Mouse (Mus musculus): ENCODE results near the gene Adcy1. TPM values are rescaled to one million over a fixed set of nuclear protein-coding genes. Genes with fewer than 3 reads are reported as not detected.

Gene Adcy1
- polyA plus RNA-seq, 1 experiment from 2014 or later = 2.5 TPM

DNA sequence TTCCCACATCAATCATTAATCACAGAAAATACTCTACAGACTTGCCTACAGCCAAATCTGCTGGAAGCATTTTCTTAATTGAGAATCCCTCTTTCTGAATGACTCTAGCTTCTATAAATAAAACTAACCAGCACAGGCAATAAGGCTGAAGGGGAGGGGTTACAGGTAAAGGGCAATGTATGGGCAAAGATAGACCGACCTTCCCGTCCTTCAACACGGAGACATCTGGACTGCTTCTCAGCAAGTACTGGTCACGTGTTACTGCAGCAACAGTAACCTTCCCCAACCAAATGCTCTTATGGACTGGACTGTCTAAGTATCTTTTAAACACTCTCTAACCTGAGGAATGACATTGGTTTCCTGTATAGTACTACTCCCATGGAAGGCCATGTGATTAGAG lies 9.6 kb upstream of the Adcy1 start:
- Histone ChIP-seq H3K9ac (ENCODE audit: low read depth, low read length) (no peak overlapping the region), H3K4me1 (ENCODE audit: control insufficient read depth, insufficient read depth, low read length) (peaks cover 12% of the 10 kb centered on the region), H3K27me3 (replicated peaks; ENCODE audit: control insufficient read depth, insufficient read depth, low read length) (peaks cover 36% of the 10 kb centered on the region), H3K27ac (replicated peaks; ENCODE audit: low read depth, low read length) (no peak overlapping the region), H3K9me3 (ENCODE audit: control insufficient read depth, low read length) (no peaks in the 10 kb centered on the region), H3K36me3 (ENCODE audit: control insufficient read depth, insufficient read depth, low read length) (no peaks in the 10 kb centered on the region), H3K4me3 (ENCODE audit: low read depth, low read length) (no peak overlapping the region), H3K4me2 (ENCODE audit: low read depth, low read length) (no peak overlapping the region)
- 93% methylated on average over 4 of the region's 4 CpGs for WGBS
- no peak for DNase-seq (ENCODE audit: low spot score)
- no peak for ATAC-seq (ENCODE audit: low read depth)

DNA sequence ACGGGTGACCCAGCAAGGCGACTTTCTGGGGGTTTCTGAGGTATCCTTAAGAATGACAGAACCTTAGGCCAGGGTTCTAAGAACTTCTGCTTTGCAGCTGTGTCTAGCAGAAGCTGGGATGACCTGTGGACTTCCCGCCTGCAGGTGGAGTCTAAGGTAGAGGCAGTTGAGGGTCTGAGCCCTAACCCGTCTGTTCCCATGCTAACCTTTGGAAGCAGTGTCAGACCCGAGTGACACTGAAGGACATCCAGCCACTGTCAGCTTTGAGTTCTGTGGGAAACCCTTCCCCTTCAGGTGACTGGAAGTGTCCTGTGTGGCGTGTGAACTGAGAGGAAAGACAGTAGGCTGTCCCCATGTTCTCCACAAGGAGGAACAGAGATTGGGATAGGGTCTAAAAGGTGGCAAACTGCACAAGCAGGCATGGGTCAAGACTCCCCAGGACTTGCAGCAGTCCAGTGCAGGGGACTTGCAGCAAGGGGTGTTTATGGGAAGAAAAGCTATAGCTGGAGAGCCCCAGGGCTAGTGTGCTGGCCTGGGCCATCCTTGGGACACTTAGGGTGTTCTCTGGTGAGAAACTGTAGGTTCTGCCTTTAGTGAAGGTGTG lies 8.5 kb upstream of the Adcy1 start:
- Histone ChIP-seq H3K27ac (replicated peaks; ENCODE audit: low read depth, low read length) (no peak overlapping the region), H3K9me3 (ENCODE audit: control insufficient read depth, low read length) (no peaks in the 10 kb centered on the region), H3K4me2 (ENCODE audit: low read depth, low read length) (no peak overlapping the region), H3K27me3 (replicated peaks; ENCODE audit: control insufficient read depth, insufficient read depth, low read length) (peaks cover 46% of the 10 kb centered on the region), H3K36me3 (ENCODE audit: control insufficient read depth, insufficient read depth, low read length) (no peaks in the 10 kb centered on the region), H3K4me3 (ENCODE audit: low read depth, low read length) (no peak overlapping the region), H3K4me1 (ENCODE audit: control insufficient read depth, insufficient read depth, low read length) (peaks cover 12% of the 10 kb centered on the region), H3K9ac (ENCODE audit: low read depth, low read length) (no peak overlapping the region)
- DNase-seq (ENCODE audit: low spot score) (no peak), ATAC-seq (ENCODE audit: low read depth) (no peak)
- 80% methylated on average over 6 of the region's 6 CpGs for WGBS

DNA sequence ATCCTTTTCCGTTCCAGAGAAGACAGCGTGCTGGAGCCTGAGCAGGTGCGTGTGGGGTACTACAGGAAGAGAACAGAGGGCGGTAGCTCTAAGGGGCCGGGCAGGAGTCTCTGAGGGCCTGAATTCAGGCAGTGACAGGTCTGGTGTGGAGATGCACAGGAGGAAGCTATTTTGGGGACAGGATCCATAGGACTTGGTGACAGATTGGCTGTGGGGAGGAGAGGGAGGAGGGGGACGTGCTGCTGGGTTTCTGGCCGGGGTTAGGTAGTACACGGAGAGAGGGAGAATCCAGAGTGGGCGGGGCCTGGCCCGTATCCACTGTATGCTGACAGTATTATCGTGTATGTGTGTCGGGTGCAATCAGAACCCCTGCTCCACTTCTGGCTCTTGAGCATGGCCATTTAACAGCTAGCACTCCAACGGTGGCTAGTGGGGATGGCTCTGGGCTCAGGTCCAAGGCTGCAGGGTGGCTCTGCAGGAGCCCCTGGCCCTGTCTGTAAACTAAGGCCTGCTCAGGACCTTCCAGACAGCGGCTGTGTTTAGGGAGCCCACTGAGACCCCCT lies 7.8 kb upstream of the Adcy1 start:
- DNase-seq (ENCODE audit: low spot score) (peak; percentile 52), ATAC-seq (ENCODE audit: low read depth) (peak; percentile 75)
- H3K4me1 ChIP-seq (ENCODE audit: control insufficient read depth, insufficient read depth, low read length) = peaks cover 12% of the 10 kb centered on the region
- no peak overlapping the region for H3K4me3 ChIP-seq (ENCODE audit: low read depth, low read length)
- H3K9ac ChIP-seq (ENCODE audit: low read depth, low read length) = 0 out of 2 replicates have a peak overlapping the region, but pooled peaks have one; percentile 40
- H3K9me3 ChIP-seq (ENCODE audit: control insufficient read depth, low read length) = no peaks in the 10 kb centered on the region
- H3K27me3 ChIP-seq (replicated peaks; ENCODE audit: control insufficient read depth, insufficient read depth, low read length) = peaks cover 53% of the 10 kb centered on the region
- H3K4me2 ChIP-seq (ENCODE audit: low read depth, low read length) = peak overlapping the region; percentile 41
- H3K36me3 ChIP-seq (ENCODE audit: control insufficient read depth, insufficient read depth, low read length) = no peaks in the 10 kb centered on the region
- WGBS = 14% methylated on average over 14 of the region's 14 CpGs
- H3K27ac ChIP-seq (replicated peaks; ENCODE audit: low read depth, low read length) = no peak overlapping the region; the same call in 1 of the 2 replicates

DNA sequence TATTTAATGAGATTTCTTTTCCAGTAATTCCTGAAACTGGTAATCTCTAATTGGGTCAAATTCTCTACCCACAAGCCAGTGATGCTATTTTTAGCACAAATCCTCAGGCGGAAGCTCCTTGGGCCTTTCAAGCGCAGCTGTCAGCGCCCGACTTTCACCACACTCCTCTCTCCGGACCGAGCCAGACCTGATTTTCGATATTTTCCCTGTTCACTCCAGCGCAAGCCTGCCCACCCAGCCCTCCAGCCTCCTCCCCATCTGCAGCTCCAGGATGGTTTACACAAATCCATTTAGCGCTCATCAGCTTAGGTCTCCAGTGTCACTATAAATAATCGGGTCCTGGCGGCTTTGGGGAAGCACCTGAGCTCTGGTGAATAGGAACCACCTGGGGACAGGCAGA lies 7.2 kb upstream of the Adcy1 start:
- Histone ChIP-seq H3K27ac (replicated peaks; ENCODE audit: low read depth, low read length) (no peak overlapping the region), H3K4me3 (ENCODE audit: low read depth, low read length) (no peak overlapping the region), H3K27me3 (replicated peaks; ENCODE audit: control insufficient read depth, insufficient read depth, low read length) (peaks cover 59% of the 10 kb centered on the region), H3K9ac (ENCODE audit: low read depth, low read length) (no peak overlapping the region), H3K36me3 (ENCODE audit: control insufficient read depth, insufficient read depth, low read length) (no peaks in the 10 kb centered on the region), H3K4me2 (ENCODE audit: low read depth, low read length) (peak overlapping the region; percentile 41), H3K4me1 (ENCODE audit: control insufficient read depth, insufficient read depth, low read length) (peaks cover 12% of the 10 kb centered on the region), H3K9me3 (ENCODE audit: control insufficient read depth, low read length) (no peaks in the 10 kb centered on the region)
- 4% methylated on average over 11 of the region's 11 CpGs for WGBS
- ATAC-seq (ENCODE audit: low read depth) = peak; percentile 86
- peak; percentile 72 for DNase-seq (ENCODE audit: low spot score)

DNA sequence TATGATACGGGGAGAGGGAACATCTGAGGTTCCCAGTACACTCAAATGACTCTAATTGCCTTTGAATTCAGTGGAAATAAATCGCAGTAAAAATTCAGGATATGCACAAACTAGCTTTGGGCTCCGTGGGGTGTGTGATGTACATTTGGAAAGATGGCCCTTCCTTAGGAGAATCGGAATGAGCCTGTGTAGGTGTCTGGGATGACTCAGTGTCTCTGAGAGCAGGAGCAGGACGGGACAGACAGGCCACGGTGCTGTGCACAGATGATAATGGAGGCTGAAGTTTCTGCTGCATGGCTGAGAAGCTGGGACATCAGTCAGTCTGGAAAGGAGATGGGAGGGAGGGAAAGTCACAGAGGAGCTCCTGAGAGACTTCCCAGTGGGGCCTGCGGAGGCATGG lies 5.5 kb upstream of the Adcy1 start:
- H3K9ac ChIP-seq (ENCODE audit: low read depth, low read length) = no peak overlapping the region
- WGBS = 85% methylated on average over 7 of the region's 7 CpGs
- H3K4me1 ChIP-seq (ENCODE audit: control insufficient read depth, insufficient read depth, low read length) = peaks cover 12% of the 10 kb centered on the region
- DNase-seq (ENCODE audit: low spot score) = no peak
- H3K4me2 ChIP-seq (ENCODE audit: low read depth, low read length) = no peak overlapping the region
- ATAC-seq (ENCODE audit: low read depth) = no peak
- H3K27ac ChIP-seq (replicated peaks; ENCODE audit: low read depth, low read length) = no peak overlapping the region
- peaks cover 75% of the 10 kb centered on the region for H3K27me3 ChIP-seq (replicated peaks; ENCODE audit: control insufficient read depth, insufficient read depth, low read length)
- H3K9me3 ChIP-seq (ENCODE audit: control insufficient read depth, low read length) = no peaks in the 10 kb centered on the region
- no peaks in the 10 kb centered on the region for H3K36me3 ChIP-seq (ENCODE audit: control insufficient read depth, insufficient read depth, low read length)
- no peak overlapping the region for H3K4me3 ChIP-seq (ENCODE audit: low read depth, low read length)

DNA sequence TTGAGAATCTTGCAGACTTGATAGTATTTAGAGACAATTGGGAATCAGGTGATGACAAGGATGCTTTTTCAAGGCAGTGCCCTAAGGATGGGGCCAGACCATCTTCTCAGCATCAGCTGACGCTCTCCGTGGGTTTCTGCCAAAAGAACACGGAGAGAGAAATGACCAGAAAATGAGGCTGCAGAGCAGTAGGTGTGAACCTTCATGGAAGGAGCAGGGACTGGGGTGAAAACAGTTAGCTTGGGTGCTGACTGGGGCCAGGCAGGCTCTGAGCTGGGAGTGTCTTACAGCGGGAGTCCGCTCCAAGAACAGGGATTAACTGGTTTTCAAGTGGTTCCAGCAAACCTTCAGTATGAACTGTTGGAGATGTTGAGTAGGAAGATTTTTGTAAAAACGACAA lies 1.3 kb upstream of the Adcy1 start:
- DNase-seq (ENCODE audit: low spot score) = no peak
- Histone ChIP-seq H3K9ac (ENCODE audit: low read depth, low read length) (no peak overlapping the region), H3K36me3 (ENCODE audit: control insufficient read depth, insufficient read depth, low read length) (no peaks in the 10 kb centered on the region), H3K4me3 (ENCODE audit: low read depth, low read length) (no peak overlapping the region), H3K27me3 (replicated peaks; ENCODE audit: control insufficient read depth, insufficient read depth, low read length) (peaks cover 77% of the 10 kb centered on the region), H3K4me2 (ENCODE audit: low read depth, low read length) (no peak overlapping the region), H3K27ac (replicated peaks; ENCODE audit: low read depth, low read length) (no peak overlapping the region), H3K4me1 (ENCODE audit: control insufficient read depth, insufficient read depth, low read length) (peaks cover 15% of the 10 kb centered on the region; the same call in 1 of the 2 replicates), H3K9me3 (ENCODE audit: control insufficient read depth, low read length) (no peaks in the 10 kb centered on the region)
- ATAC-seq (ENCODE audit: low read depth) = no peak
- 26% methylated on average over 6 of the region's 6 CpGs for WGBS

DNA sequence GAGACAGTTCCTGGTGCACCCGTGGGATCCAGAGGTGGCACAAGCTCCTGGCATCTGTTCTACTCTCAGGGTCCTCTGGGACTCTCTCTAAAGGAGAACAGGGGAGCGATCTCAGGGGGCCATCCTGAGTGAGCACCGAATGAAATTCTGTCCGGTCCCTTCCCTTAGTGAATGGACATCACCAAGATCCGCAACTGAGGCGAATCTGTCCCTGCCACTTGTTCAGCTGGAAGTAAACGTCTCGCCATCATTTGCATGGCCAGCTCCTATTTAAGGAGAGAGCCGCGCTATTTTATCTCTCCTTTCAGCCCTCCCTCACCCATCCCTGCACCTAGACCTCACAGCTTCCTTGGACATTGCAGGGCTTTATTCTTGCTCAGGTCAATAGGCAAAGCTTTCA lies 723 bp upstream of the Adcy1 start:
- Histone ChIP-seq H3K4me2 (ENCODE audit: low read depth, low read length) (peak overlapping the region; percentile 93), H3K9ac (ENCODE audit: low read depth, low read length) (no peak overlapping the region; the same call in 1 of the 2 replicates), H3K4me3 (ENCODE audit: low read depth, low read length) (peak overlapping the region; percentile 55), H3K27ac (replicated peaks; ENCODE audit: low read depth, low read length) (no peak overlapping the region), H3K4me1 (ENCODE audit: control insufficient read depth, insufficient read depth, low read length) (peaks cover 15% of the 10 kb centered on the region; the same call in 1 of the 2 replicates), H3K36me3 (ENCODE audit: control insufficient read depth, insufficient read depth, low read length) (no peaks in the 10 kb centered on the region), H3K27me3 (replicated peaks; ENCODE audit: control insufficient read depth, insufficient read depth, low read length) (peaks cover 75% of the 10 kb centered on the region), H3K9me3 (ENCODE audit: control insufficient read depth, low read length) (no peaks in the 10 kb centered on the region)
- DNase-seq (ENCODE audit: low spot score) (no peak), ATAC-seq (ENCODE audit: low read depth) (no peak)
- WGBS = 4% methylated on average over 10 of the region's 10 CpGs

DNA sequence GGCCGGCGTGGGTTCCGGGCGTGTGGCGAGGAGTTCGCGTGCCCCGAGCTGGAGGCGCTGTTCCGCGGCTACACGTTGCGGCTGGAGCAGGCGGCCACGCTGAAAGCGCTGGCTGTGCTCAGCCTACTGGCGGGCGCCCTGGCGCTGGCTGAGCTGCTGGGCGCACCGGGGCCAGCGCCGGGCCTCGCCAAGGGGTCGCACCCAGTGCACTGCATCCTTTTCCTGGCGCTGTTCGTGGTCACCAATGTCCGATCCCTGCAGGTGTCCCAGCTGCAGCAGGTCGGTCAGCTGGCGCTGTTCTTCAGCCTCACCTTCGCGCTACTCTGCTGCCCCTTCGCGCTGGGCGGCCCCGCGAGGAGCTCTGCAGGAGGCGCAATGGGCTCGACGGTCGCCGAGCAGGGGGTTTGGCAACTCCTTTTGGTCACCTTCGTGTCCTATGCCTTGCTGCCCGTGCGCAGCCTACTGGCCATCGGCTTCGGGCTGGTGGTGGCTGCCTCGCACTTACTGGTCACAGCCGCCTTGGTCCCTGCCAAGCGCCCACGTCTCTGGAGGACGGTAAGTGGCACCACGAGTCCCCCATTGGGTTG lies 485 bp downstream of the Adcy1 start:
- no peaks in the 10 kb centered on the region for H3K36me3 ChIP-seq (ENCODE audit: control insufficient read depth, insufficient read depth, low read length)
- no peaks in the 10 kb centered on the region for H3K9me3 ChIP-seq (ENCODE audit: control insufficient read depth, low read length)
- H3K4me3 ChIP-seq (ENCODE audit: low read depth, low read length) = peak overlapping the region; percentile 60
- peaks cover 63% of the 10 kb centered on the region for H3K27me3 ChIP-seq (replicated peaks; ENCODE audit: control insufficient read depth, insufficient read depth, low read length)
- H3K4me2 ChIP-seq (ENCODE audit: low read depth, low read length) = peak overlapping the region; percentile 93
- peak overlapping the region; percentile 63 for H3K9ac ChIP-seq (ENCODE audit: low read depth, low read length)
- no peak overlapping the region for H3K27ac ChIP-seq (replicated peaks; ENCODE audit: low read depth, low read length)
- peak; percentile 69 for ATAC-seq (ENCODE audit: low read depth)
- under 1% methylated on average over 32 of the region's 53 CpGs for WGBS
- DNase-seq (ENCODE audit: low spot score) = peak; percentile 56
- H3K4me1 ChIP-seq (ENCODE audit: control insufficient read depth, insufficient read depth, low read length) = peaks cover 15% of the 10 kb centered on the region; the same call in 1 of the 2 replicates
